ENCODE assay signal across 14 mouse cellular contexts in the genomic region with DNA sequence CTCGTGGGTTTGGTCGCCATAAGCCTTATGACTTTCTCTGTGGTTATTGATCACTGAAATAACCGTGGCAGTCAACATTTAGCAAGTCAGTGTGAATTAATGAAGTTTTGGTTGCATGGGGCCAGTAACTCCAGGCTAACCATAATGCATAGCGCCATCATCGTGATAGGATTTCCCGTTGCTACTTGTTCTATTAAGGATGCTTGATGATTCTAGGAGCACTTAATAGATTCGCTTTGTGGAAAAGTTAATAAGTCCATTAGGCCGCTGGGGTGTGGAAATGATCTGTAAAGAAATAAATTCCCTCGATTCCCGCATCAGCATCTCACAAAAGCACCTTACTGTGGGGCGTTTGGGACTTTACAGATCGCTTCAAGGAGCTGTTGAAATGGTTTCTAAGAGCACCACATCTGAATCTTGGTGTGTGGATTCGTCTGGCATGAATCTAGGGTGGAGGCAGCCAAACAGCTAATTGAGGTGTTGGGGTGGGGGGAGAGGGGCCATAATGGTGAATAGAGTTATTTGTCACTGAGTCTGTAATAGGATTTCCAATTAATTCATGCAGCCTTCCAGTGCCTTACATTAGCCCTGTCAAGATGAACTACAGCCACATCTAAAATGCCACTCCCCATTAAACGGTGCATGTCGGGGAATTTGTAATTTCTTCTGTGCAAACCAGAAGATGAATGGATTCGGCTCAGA.
DNase-seq lines count a peak whose midpoint lies in the region; ATAC-seq lines count a peak whose summit lies in the region.
"Had no signal": no experiment of that assay in that cellular context is flagged by ENCODE, and none has a peak within 500 bp of the region (broad histone marks: within the 10 kb centered on the region; RNA-seq: fewer than 3 reads in every experiment).

No protein-coding gene starts in this region.

- peaks cover 8% of the 10 kb centered on the region for H3K36me3 ChIP-seq in hindbrain, embryonic 12.5 days
- no peaks in the 10 kb centered on the region for H3K36me3 ChIP-seq in midbrain, embryonic 15.5 days (replicated peaks)

- peak; percentile 87 for ATAC-seq in hindbrain, embryonic 12.5 days (ENCODE audit: low FRiP score)
- ATAC-seq in midbrain, embryonic 15.5 days (replicated peaks), result peak; percentile 46; the same call in 1 of the 2 replicates
- ATAC-seq: intestine, postnatal 0 days had no signal

- peak; percentile 40 for DNase-seq in retina, postnatal 1 day
- no peak for DNase-seq in retina, embryonic 14.5 days (ENCODE audit: low spot score)
- DNase-seq in cerebellum, adult 9-10 months, result no peak
- no peak for DNase-seq in adrenal gland, postnatal 14 days
- no peak for DNase-seq in frontal cortex, adult 2 months (ENCODE audit: extremely low spot score in 1 of 2, low spot score in 1 of 2)
- DNase-seq in kidney, postnatal 10 days, result no peak
- DNase-seq: B cell, adult 2 months; cerebellum, postnatal 14 days; lung, postnatal 36 days; right cerebral cortex, adult 18-20 months had no signal

- WGBS in hindbrain, embryonic 12.5 days, result 45% methylated on average over 16 of the region's 16 CpGs
- WGBS in midbrain, embryonic 15.5 days, result 20% methylated on average over 16 of the region's 16 CpGs

- peak overlapping the region; percentile 72 for H3K27ac ChIP-seq in hindbrain, embryonic 12.5 days
- H3K27ac ChIP-seq in midbrain, embryonic 15.5 days, result 0 out of 2 replicates have a peak overlapping the region, but pooled peaks have one; percentile 25
- H3K27ac ChIP-seq: liver, embryonic 14.5 days had no signal

- no peak overlapping the region for H3K9ac ChIP-seq in hindbrain, embryonic 12.5 days
- no peak overlapping the region for H3K9ac ChIP-seq in midbrain, embryonic 15.5 days
- H3K9ac ChIP-seq: liver, embryonic 14.5 days had no signal

- H3K27me3 ChIP-seq in hindbrain, embryonic 12.5 days, result no peaks in the 10 kb centered on the region
- no peaks in the 10 kb centered on the region for H3K27me3 ChIP-seq in midbrain, embryonic 15.5 days (replicated peaks)

- 0 out of 2 replicates have a peak overlapping the region, but pooled peaks have one; percentile 9 for H3K4me2 ChIP-seq in hindbrain, embryonic 12.5 days (replicated peaks)
- H3K4me2 ChIP-seq in midbrain, embryonic 15.5 days, result peak overlapping the region; percentile 17

- no peaks in the 10 kb centered on the region for H3K9me3 ChIP-seq in hindbrain, embryonic 12.5 days (replicated peaks)
- no peaks in the 10 kb centered on the region for H3K9me3 ChIP-seq in midbrain, embryonic 15.5 days

- no peak overlapping the region for H3K4me3 ChIP-seq in hindbrain, embryonic 12.5 days
- no peak overlapping the region for H3K4me3 ChIP-seq in midbrain, embryonic 15.5 days

- peaks cover 27% of the 10 kb centered on the region for H3K4me1 ChIP-seq in hindbrain, embryonic 12.5 days
- peaks cover 25% of the 10 kb centered on the region for H3K4me1 ChIP-seq in midbrain, embryonic 15.5 days
